Mouse (Mus musculus) heart, postnatal 4 days (tissue): ENCODE results near the gene Mcur1. TPM values are rescaled to one million over a fixed set of nuclear protein-coding genes. Genes with fewer than 3 reads are reported as not detected.

ENCODE experiments used
- DNase-seq: peaks from one replicate; pipeline ENCODE4 v3.0.0; 2021
- total RNA-seq, 2 experiments: library from RNA; stranded (reverse); gene quantifications; 2 replicates each; pipeline ENCODE4 v1.2.3; 2021

Gene Mcur1
- total RNA-seq, 2 experiments from 2014 or later: 34.6 to 36.9 TPM

GRCm38 (mm10) chr13:43564733-43565132 lies 4.7 kb upstream of the Mcur1 start:
- no peak for DNase-seq

GRCm38 (mm10) chr13:43562726-43563125 lies 2.7 kb upstream of the Mcur1 start:
- no peak for DNase-seq

- peak; percentile 50 for DNase-seq
Measured at GRCm38 (mm10) chr13:43560458-43561411, 744 bp upstream of the Mcur1 start.

DNA sequence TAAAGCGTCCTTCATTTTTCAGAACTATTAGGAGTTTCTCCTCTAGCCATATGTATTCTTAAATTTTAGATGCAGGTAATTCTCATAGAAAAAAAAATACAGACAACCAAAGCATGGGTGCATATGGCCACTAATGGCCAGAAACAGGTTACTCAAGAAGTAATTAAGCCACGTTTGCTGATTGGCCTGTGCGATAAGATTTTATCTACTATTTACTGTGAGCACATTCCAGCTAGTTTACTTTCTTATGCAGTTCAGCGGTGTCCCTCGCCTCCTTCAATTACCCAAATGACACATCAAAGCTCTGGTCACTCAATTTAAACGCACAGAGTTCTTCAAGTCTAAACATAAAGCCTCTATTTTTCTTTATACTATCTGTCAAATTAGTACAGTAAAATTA lies 1.0 kb downstream of the Mcur1 start:
- no peak for DNase-seq

GRCm38 (mm10) chr13:43558357-43558756 lies 1.6 kb downstream of the Mcur1 start:
- no peak for DNase-seq

DNA sequence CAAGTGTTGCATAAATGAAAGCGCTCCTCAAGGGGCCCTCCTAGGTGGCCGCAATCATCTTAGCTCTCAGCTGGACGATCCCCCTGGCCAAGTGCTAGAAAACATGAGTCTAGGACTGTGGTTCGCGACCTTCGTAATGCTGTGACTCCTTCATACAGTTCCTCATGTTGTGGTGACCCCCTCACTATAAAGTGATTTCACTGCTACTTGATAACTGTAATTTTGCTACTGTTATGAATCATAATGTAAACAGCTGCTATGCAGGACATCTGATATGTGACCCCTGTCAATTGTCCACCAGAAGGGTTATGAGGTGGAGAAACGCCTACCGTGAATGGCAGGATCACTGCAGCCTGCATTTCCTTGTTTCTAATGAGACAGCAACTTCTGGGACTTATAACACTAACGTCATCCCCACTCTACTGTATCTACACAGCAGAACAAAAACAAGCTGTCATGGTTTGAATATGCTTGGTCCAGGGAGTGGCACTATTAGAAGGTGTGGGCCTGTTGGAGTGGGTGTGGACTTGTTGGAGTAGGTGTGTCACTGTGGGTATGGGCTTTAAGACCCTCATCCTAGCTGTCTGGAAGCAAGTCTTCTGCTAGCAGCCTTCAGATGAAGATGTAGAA lies 3.0 kb downstream of the Mcur1 start:
- no peak for DNase-seq

DNA sequence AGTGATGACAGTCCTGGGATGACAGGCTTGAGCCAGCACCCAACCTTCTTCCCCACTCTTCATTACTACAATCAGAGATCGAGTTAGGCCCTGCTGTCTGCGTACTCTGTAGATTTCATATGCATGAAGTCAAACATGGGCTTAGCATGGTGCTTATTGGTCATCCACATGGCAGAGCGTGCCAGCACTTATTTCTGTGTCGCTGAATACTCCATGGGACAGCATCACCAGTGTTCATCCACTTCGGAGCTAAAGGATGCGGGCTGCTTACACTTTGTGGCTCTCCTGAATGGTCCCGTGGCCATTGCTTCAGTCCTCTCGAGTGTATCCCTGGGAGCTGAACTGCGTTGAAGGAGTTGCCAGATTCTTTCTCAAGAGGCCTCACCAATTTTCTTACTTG lies 4.7 kb downstream of the Mcur1 start:
- DNase-seq: no peak

GRCm38 (mm10) chr13:43554827-43555226 lies 5.2 kb downstream of the Mcur1 start:
- DNase-seq: no peak

- no peak for DNase-seq
Measured at GRCm38 (mm10) chr13:43550676-43551075, 9.3 kb downstream of the Mcur1 start.

- no peak for DNase-seq
Measured at GRCm38 (mm10) chr13:43549870-43550269, 10.1 kb downstream of the Mcur1 start.

- DNase-seq: no peak
Measured at GRCm38 (mm10) chr13:43549078-43549698, 10.8 kb downstream of the Mcur1 start.

DNA sequence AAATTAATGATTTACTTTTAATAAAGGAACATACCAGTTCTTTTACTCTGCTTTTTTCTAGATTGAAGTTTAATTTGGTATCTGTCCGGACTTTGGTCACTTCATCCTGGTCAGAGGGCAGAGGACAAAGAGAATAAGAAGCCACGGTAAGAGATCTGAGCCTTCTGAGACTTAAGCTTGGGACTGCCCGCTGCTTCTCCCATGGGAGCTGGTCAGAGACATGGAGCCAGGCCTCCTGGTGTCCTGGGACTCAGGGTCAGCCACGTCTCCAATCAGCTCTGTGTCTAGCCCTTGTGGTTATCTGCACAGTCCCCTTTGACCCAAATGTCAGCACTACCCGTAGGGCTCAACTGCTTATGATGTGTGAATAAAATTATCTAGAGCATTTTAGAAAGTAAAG lies 11.4 kb downstream of the Mcur1 start:
- no peak for DNase-seq

DNA sequence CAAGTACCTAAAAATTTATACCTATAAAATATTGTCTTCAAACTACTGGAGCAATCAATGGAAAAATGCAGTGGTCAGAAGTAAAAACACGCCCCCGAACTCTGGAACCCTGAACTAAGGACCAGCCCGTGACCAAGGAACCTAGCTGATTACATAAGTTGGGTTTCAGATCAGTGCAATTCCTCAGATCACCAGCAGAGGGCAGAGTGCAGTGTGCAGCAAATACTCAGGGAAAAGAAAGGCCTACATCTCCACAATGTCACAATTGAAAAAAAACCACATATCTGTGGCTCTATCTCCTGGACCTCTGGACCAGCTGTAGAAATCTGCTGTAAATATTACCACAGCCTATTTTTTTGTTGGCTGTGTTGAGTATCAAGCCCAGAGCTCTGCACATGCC lies 13.1 kb downstream of the Mcur1 start:
- peak; percentile 87 for DNase-seq

GRCm38 (mm10) chr13:43540205-43540815 lies 19.7 kb downstream of the Mcur1 start:
- DNase-seq: peak; percentile 29

DNA sequence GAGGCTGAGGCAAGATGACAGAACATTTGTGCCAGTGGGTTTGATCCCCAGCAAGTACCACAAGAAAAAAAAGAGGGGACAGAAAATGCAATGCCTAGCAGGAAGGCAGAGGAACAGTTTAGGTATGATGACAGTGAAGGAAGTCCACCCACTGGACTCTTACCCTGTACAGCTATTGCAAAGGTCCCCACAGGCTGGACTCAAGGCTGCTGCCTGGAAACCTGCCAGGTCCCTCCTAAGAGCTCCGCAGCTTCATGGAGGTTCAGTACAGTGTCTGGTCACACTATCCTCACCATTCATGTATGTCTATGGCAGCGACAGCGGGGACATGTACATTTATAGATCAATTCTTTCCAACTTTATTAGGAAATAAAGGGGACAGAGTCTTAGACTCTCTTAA lies 20.6 kb downstream of the Mcur1 start:
- DNase-seq: peak; percentile 31

- no peak for DNase-seq
Measured at GRCm38 (mm10) chr13:43537854-43538253, 22.1 kb downstream of the Mcur1 start.

DNA sequence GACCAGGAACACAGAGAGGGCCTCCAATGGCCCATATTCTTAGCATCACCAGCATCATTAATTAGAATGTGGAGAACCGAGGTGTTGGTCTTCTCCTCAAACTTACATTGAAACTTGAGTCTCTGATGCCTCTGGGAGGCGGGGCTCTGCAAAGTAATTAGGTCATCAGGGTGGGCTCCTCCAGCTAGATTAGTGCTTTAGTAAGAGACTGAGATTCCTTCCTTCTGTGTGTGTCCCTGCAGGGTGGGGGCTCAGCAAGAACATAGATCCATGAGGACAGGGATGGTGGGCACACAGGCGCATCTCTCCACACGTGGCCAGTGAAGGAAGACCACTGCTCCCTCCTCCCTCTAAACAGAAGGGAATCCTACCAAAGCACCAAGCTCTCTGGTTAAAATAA lies 26.0 kb downstream of the Mcur1 start:
- no peak for DNase-seq

DNA sequence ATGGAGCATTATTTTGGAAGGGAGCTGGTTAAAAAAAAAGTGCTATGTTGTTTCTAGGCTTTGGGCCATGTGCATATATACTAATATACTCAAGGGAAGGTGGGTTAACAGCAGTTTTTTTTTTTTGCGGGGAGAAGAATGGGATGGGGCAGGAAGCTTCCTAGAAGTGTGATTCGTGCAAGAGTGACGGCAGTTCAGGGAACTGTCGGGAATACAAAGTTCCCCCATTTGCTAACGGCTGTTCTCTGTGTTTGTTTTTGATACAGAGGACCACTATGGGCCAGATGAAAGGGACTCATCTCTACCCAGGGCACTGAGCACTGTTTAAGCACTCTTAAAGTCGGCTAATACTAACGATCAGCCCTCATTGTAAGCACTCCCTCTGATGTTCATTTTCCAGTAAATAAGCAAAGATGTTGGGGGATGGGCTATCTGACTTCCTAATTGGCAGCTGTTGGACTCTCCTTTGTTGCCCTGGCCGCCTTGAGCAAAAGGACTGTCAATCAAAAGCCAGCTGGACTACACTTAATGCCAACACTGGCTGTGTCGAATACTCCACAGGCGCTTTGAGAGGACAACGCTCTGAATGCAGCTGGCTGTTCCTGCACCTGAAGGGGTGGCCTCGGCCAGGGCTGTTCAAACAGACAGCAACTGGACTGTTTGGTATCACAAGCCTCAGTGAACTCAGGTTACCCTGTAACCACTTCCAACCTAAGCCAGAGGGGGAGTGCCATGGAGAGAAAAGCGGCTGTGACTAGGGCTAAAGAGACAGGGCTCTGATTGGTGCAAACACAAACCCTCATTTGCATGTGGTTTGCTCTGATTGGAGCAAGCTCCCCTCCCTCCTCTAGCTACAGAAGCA lies 28.9 kb downstream of the Mcur1 start:
- peak; percentile 82 for DNase-seq

- peak; percentile 29 for DNase-seq
Measured at GRCm38 (mm10) chr13:43530129-43530831, 29.7 kb downstream of the Mcur1 start.

- DNase-seq: no peak
Measured at GRCm38 (mm10) chr13:43526289-43526688, 33.7 kb downstream of the Mcur1 start.
